Mouse (Mus musculus) C2C12 (cell line): Measurements from ENCODE around the gene Zfp180. TPM values are rescaled to one million over a fixed set of nuclear protein-coding genes. Genes with fewer than 3 reads are reported as not detected.
"Not testable (repeated sequence)": the region's sequence is repeated elsewhere in the genome, so short reads cannot be mapped to it uniquely, and the experiment has no call there.

Source experiments
- H3K27me3 ChIP-seq: one replicate; pipeline ENCODE4 v1.6.1; 2011; ENCODE audit not compliant: control insufficient read depth, insufficient read depth, insufficient read length
- H3K36me3 ChIP-seq: one replicate; pipeline ENCODE4 v1.6.1; 2011; ENCODE audit not compliant: control insufficient read depth, insufficient read depth
- H3K4me3 ChIP-seq: one replicate; pipeline ENCODE4 v1.5.1; 2011; ENCODE audit warnings: mild to moderate bottlenecking, control low read depth; ENCODE audit not compliant: poor library complexity, insufficient read depth, severe bottlenecking
- H3K79me2 ChIP-seq: one replicate; pipeline ENCODE4 v1.6.1; 2011; ENCODE audit not compliant: control insufficient read depth, insufficient read depth
- H3K79me3 ChIP-seq: one replicate; pipeline ENCODE4 v1.6.1; 2011; ENCODE audit warnings: low read depth, control low read depth
- H3ac ChIP-seq: one replicate; pipeline ENCODE3; 2011; ENCODE audit warnings: low read depth; ENCODE audit not compliant: control insufficient read depth, insufficient read length
- CEBPB ChIP-seq: IDR thresholded peaks from one replicate; pipeline ENCODE4 v1.6.1; 2011; ENCODE audit warnings: low read depth, mild to moderate bottlenecking, control low read depth, moderate library complexity
- CTCF ChIP-seq: IDR thresholded peaks from one replicate; pipeline ENCODE4 v1.5.1; 2011; ENCODE audit not compliant: control insufficient read depth, insufficient read depth, insufficient read length
- FOSL1 ChIP-seq: IDR thresholded peaks from one replicate; pipeline ENCODE4 v1.8.0; 2011; ENCODE audit warnings: mild to moderate bottlenecking, low read length; ENCODE audit not compliant: poor library complexity, insufficient read depth, severe bottlenecking
- MAX ChIP-seq: IDR thresholded peaks from one replicate; pipeline ENCODE4 v1.6.1; 2011; ENCODE audit warnings: mild to moderate bottlenecking, control low read depth
- MYOD1 ChIP-seq: IDR thresholded peaks from one replicate; pipeline ENCODE4 v1.6.1; 2011; ENCODE audit warnings: low read depth; ENCODE audit not compliant: control insufficient read depth, insufficient read length
- MYOG ChIP-seq: IDR thresholded peaks from one replicate; pipeline ENCODE4 v1.6.1; 2011; ENCODE audit not compliant: control insufficient read depth, insufficient read length; ENCODE audit errors: extremely low read depth
- USF1 ChIP-seq: IDR thresholded peaks from one replicate; pipeline ENCODE4 v1.6.1; 2011; ENCODE audit warnings: low read depth, mild to moderate bottlenecking, control low read depth, moderate library complexity
- long read RNA-seq, 2 experiments: library from polyadenylated mRNA; unstranded; transcript quantifications; one replicate each; pipeline ENCODE4 v2.0.0; 2019 to 2020
- polyA plus RNA-seq: library from polyadenylated mRNA; unstranded; fragments of >200 nt; fragmentation: generic; extraction: Trizol; gene quantifications from one replicate; pipeline ENCODE4 v1.2.1, GENCODE M21; 2012; ENCODE audit warnings: missing spikeins

Gene Zfp180
- polyA plus RNA-seq, result 8.1 TPM
- long read RNA-seq, experiment 1, transcript Zfp180-201 (5 exons, 3,901 nt), result major isoform, 5 of 7 reads
- long read RNA-seq, experiment 1, partial matches to known transcripts, result 0 of 7 reads
- long read RNA-seq, experiment 1, other reads (novel, unspliced or antisense), result 2 of 7 reads
- long read RNA-seq, experiment 2, transcript Zfp180-203 (6 exons, 827 nt), result minor isoform, 16 of 110 reads
- long read RNA-seq, experiment 2, transcript Zfp180-201 (5 exons, 3,901 nt), result major isoform, 79 of 110 reads
- long read RNA-seq, experiment 2, partial matches to known transcripts, result 0 of 110 reads
- long read RNA-seq, experiment 2, other reads (novel, unspliced or antisense), result 15 of 110 reads

- TF ChIP-seq MAX, result peak; percentile 45
- TF ChIP-seq USF1, result no peak
- H3ac ChIP-seq, result peak within 1 kb of the TSS; percentile 93
- peak within 1 kb of the TSS; percentile 66 for H3K4me3 ChIP-seq
- H3K79me2 ChIP-seq, result peaks cover 47% of the 10 kb centered on the region
- H3K27me3 ChIP-seq, result no peaks in the 10 kb centered on the region
- peaks cover 33% of the 10 kb centered on the region for H3K79me3 ChIP-seq
- H3K36me3 ChIP-seq, result no peaks in the 10 kb centered on the region
Observed at GRCm38 (mm10) chr7:24081634-24082431, at the start of gene Zfp180. Gene Zfp180 (plus strand): TSS chr7:24081924.

GRCm38 (mm10) chr7:24052660-24053304 lies 28.9 kb upstream of the Zfp180 start, which contains the start of gene Vmn1r183:
Gene Vmn1r183 (plus strand): TSS chr7:24053254.
- Histone ChIP-seq H3K79me2 (no peaks in the 10 kb centered on the region), H3ac (no peak within 1 kb of the TSS), H3K4me3 (no peak within 1 kb of the TSS), H3K79me3 (no peaks in the 10 kb centered on the region), H3K36me3 (no peaks in the 10 kb centered on the region), H3K27me3 (no peaks in the 10 kb centered on the region)
- TF ChIP-seq MAX (no peak), USF1 (no peak), CTCF (no peak), MYOD1 (no peak), CEBPB (no peak), FOSL1 (no peak), MYOG (no peak)

- not testable (repeated sequence) for H3K79me2 ChIP-seq, H3K4me3 ChIP-seq, H3ac ChIP-seq, H3K27me3 ChIP-seq, H3K36me3 ChIP-seq, H3K79me3 ChIP-seq
Observed at GRCm38 (mm10) chr7:24074424-24074823, 7.3 kb upstream of the Zfp180 start.

- H3K79me3 ChIP-seq, result peaks cover 36% of the 10 kb centered on the region
- peak overlapping the region; percentile 66 for H3K4me3 ChIP-seq
- peaks cover 2% of the 10 kb centered on the region for H3K36me3 ChIP-seq
- no peak for TF ChIP-seq MYOD1
- peak; percentile 50 for TF ChIP-seq FOSL1
- peak overlapping the region; percentile 93 for H3ac ChIP-seq
- peaks cover 55% of the 10 kb centered on the region for H3K79me2 ChIP-seq
- no peaks in the 10 kb centered on the region for H3K27me3 ChIP-seq
Observed at GRCm38 (mm10) chr7:24082457-24083235, 922 bp downstream of the Zfp180 start.

GRCm38 (mm10) chr7:24086871-24087270 lies 5.1 kb downstream of the Zfp180 start:
- Histone ChIP-seq H3K36me3 (peaks cover 7% of the 10 kb centered on the region), H3K4me3 (no peak overlapping the region), H3K79me3 (peaks cover 42% of the 10 kb centered on the region), H3K27me3 (no peaks in the 10 kb centered on the region), H3ac (no peak overlapping the region), H3K79me2 (peaks cover 59% of the 10 kb centered on the region)
- no peak for TF ChIP-seq CEBPB
- no peak for TF ChIP-seq MYOG
- TF ChIP-seq FOSL1, result no peak

- H3K4me3 ChIP-seq, result no peak overlapping the region
- TF ChIP-seq MYOG, result no peak
- no peak for TF ChIP-seq CTCF
- no peak for TF ChIP-seq FOSL1
- TF ChIP-seq USF1, result no peak
- no peak for TF ChIP-seq MYOD1
- TF ChIP-seq MAX, result no peak
- TF ChIP-seq CEBPB, result no peak
- no peak overlapping the region for H3ac ChIP-seq
- peaks cover 40% of the 10 kb centered on the region for H3K79me3 ChIP-seq
- H3K36me3 ChIP-seq, result peaks cover 7% of the 10 kb centered on the region
- H3K79me2 ChIP-seq, result peaks cover 58% of the 10 kb centered on the region
- no peaks in the 10 kb centered on the region for H3K27me3 ChIP-seq
Observed at GRCm38 (mm10) chr7:24087485-24088125, 5.9 kb downstream of the Zfp180 start.
